Comparison of ENCODE assay signal across 12 mouse cellular contexts in the genomic region with DNA sequence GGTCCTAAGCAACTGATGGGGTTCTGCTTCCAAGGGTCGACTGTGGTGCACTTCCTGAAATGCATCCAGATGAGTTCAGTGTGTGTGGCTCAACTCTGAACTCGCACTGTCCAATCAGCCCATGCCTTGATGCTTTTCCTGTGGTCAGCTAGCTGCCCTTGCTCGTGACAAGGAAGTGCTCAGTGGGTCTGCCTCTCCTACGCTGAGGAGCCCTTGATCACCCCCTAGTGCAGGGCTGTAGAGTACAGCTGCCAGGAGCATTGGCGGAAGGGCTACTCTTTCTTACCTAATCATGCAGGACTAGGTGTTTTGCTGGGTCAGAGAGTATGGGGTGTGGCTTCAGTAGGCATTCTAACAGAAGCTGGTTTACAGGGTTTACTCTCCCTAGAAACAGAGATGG. TPM values are rescaled to one million over a fixed set of nuclear protein-coding genes. Genes with fewer than 3 reads are reported as not detected.
DNase-seq lines count a peak whose midpoint lies in the region; ATAC-seq and TF ChIP-seq lines count a peak whose summit lies in the region.
"Had no signal": no experiment of that assay in that cellular context is flagged by ENCODE, and none has a peak within 500 bp of the region (broad histone marks: within the 10 kb centered on the region; RNA-seq: fewer than 3 reads in every experiment).

No protein-coding gene starts in this region.

- no peak overlapping the region for H3K9ac ChIP-seq in kidney, embryonic 14.5 days (ENCODE audit: low read depth, low read length)
- H3K9ac ChIP-seq in liver, embryonic 13.5 days, result no peak overlapping the region
- H3K9ac ChIP-seq: embryonic facial prominence, embryonic 15.5 days; lung, embryonic 14.5 days had no signal

- no peak for ATAC-seq in kidney, embryonic 14.5 days (ENCODE audit: low FRiP score, low TSS enrichment)
- ATAC-seq in liver, embryonic 13.5 days (ENCODE audit: low read depth), result peak; percentile 35; the same call in 1 of the 2 replicates
- peak; percentile 95 for ATAC-seq in megakaryocyte progenitor cell, adult 5-6 weeks (replicated peaks; ENCODE audit: poor library complexity)

- no peak overlapping the region for H3K27ac ChIP-seq in kidney, adult 2 months (ENCODE audit: insufficient read depth, low read depth, low read length)
- no peak overlapping the region for H3K27ac ChIP-seq in kidney, embryonic 14.5 days (ENCODE audit: low read depth, low read length)
- H3K27ac ChIP-seq in liver, embryonic 13.5 days, result no peak overlapping the region
- H3K27ac ChIP-seq: embryonic facial prominence, embryonic 15.5 days had no signal

- intact Hi-C loops in left cerebral cortex, postnatal 36 days (cut with DNase I), result no loop called here

- 32% methylated on average over 5 of the region's 5 CpGs for WGBS in kidney, adult 2 months
- WGBS in kidney, embryonic 14.5 days, result 37% methylated on average over 5 of the region's 5 CpGs
- WGBS in liver, embryonic 13.5 days (ENCODE audit: insufficient replicate concordance), result 18% methylated on average over 5 of the region's 5 CpGs

- TF ChIP-seq POLR2A in kidney, adult 2 months (IDR thresholded peaks at IDR 0.05; ENCODE audit: low read depth, low read length), result no peak

- H3K4me2 ChIP-seq in kidney, embryonic 14.5 days (replicated peaks; ENCODE audit: low read depth, low read length), result no peak overlapping the region
- no peak overlapping the region for H3K4me2 ChIP-seq in liver, embryonic 13.5 days
- H3K4me2 ChIP-seq: embryonic facial prominence, embryonic 15.5 days; lung, embryonic 14.5 days had no signal

- H3K4me3 ChIP-seq in kidney, adult 2 months (ENCODE audit: insufficient read depth, low read depth, low read length), result no peak overlapping the region
- H3K4me3 ChIP-seq in kidney, embryonic 14.5 days (ENCODE audit: low read length), result no peak overlapping the region
- no peak overlapping the region for H3K4me3 ChIP-seq in liver, embryonic 13.5 days (replicated peaks)
- H3K4me3 ChIP-seq: embryonic facial prominence, embryonic 15.5 days had no signal

- no peaks in the 10 kb centered on the region for H3K27me3 ChIP-seq in kidney, adult 2 months (replicated peaks; ENCODE audit: control insufficient read depth, insufficient read depth, low read length)
- no peaks in the 10 kb centered on the region for H3K27me3 ChIP-seq in kidney, embryonic 14.5 days (ENCODE audit: control insufficient read depth, insufficient read depth, low read length)
- H3K27me3 ChIP-seq in liver, embryonic 13.5 days, result no peaks in the 10 kb centered on the region
- H3K27me3 ChIP-seq: embryonic facial prominence, embryonic 15.5 days had no signal

- DNase-seq in kidney, adult 2 months, result peak; percentile 30
- DNase-seq in R1 (ENCODE audit: low read depth, low spot score), result peak; percentile 28
- no peak for DNase-seq in liver, embryonic 13.5 days
- no peak for DNase-seq in left cerebral cortex, postnatal 36 days (ENCODE audit: low spot score in 2 of 2)
- DNase-seq in frontal cortex, postnatal 10 days (ENCODE audit: low spot score in 2 of 2), result no peak
- no peak for DNase-seq in gastrocnemius, postnatal 25 days
- DNase-seq: lung, embryonic 14.5 days had no signal

- H3K36me3 ChIP-seq in kidney, adult 2 months (ENCODE audit: control insufficient read depth, insufficient read depth, low read length), result no peaks in the 10 kb centered on the region
- H3K36me3 ChIP-seq in kidney, embryonic 14.5 days (ENCODE audit: control insufficient read depth, insufficient read depth, low read length), result no peaks in the 10 kb centered on the region
- 0 out of 2 replicates have a peak, but pooled peaks cover 1% of the 10 kb centered on the region for H3K36me3 ChIP-seq in liver, embryonic 13.5 days
- H3K36me3 ChIP-seq: embryonic facial prominence, embryonic 15.5 days had no signal

- no peaks in the 10 kb centered on the region for H3K4me1 ChIP-seq in kidney, adult 2 months (ENCODE audit: control insufficient read depth, insufficient read depth, low read length)
- no peaks in the 10 kb centered on the region for H3K4me1 ChIP-seq in kidney, embryonic 14.5 days (ENCODE audit: control insufficient read depth, insufficient read depth, low read length)
- H3K4me1 ChIP-seq in liver, embryonic 13.5 days (replicated peaks), result no peaks in the 10 kb centered on the region; the same call in none of the 2 replicates
- H3K4me1 ChIP-seq: embryonic facial prominence, embryonic 15.5 days had no signal

- no peaks in the 10 kb centered on the region for H3K9me3 ChIP-seq in kidney, embryonic 14.5 days (ENCODE audit: control insufficient read depth, low read length)
- no peaks in the 10 kb centered on the region for H3K9me3 ChIP-seq in liver, embryonic 13.5 days (replicated peaks)
- H3K9me3 ChIP-seq: embryonic facial prominence, embryonic 15.5 days had no signal

- peak; percentile 53 for TF ChIP-seq CTCF in kidney, adult 2 months (conservative IDR thresholded peaks at IDR 0.05; ENCODE audit: insufficient read depth, insufficient read length, low read depth, low read length)

RNA-seq across cellular contexts. Expression of a gene that starts 7.7 kb away (rescaled TPM):
- polyA plus RNA-seq in kidney, adult 2 months (2012; rRNA removed), result 0.16 TPM in 2 replicates
- polyA plus RNA-seq in kidney, embryonic 14.5 days (2014; fragmentation: Nextera tagmentation; extraction: Ambion mirVana), result 0.09 TPM in 1 of 2 replicates, not detected in the other
- polyA plus RNA-seq in liver, embryonic 13.5 days (2015; fragmentation: Nextera tagmentation; extraction: Ambion mirVana), result 0.08 and 0.09 TPM in 2 replicates
- 0.05 and 0.15 TPM in 2 replicates for total RNA-seq in megakaryocyte progenitor cell, adult 5-6 weeks (2015)
- 0.14 TPM in 1 of 2 replicates, not detected in the other for total RNA-seq in megakaryocyte progenitor cell, adult 5-6 weeks (2017)
- under 1 TPM; 0.15 to 0.41 TPM for total RNA-seq in left cerebral cortex, postnatal 36 days (2021)
- not detected for total RNA-seq in gastrocnemius, postnatal 25 days (2021)
- total RNA-seq: heart, postnatal 25 days had no signal
- polyA plus RNA-seq: large intestine, adult 2 months; lung, embryonic 14.5 days had no signal

RNA-seq across cellular contexts. Expression of a gene that starts 7.8 kb away (rescaled TPM):
- 198 and 270 TPM in 2 replicates for polyA plus RNA-seq in kidney, adult 2 months (2012; rRNA removed)
- polyA plus RNA-seq in kidney, embryonic 14.5 days (2014; fragmentation: Nextera tagmentation; extraction: Ambion mirVana), result 124 and 187 TPM in 2 replicates
- 105 and 116 TPM in 2 replicates for polyA plus RNA-seq in liver, embryonic 13.5 days (2015; fragmentation: Nextera tagmentation; extraction: Ambion mirVana)
- 121 and 123 TPM in 2 replicates for total RNA-seq in megakaryocyte progenitor cell, adult 5-6 weeks (2015)
- total RNA-seq in megakaryocyte progenitor cell, adult 5-6 weeks (2017), result 107 and 114 TPM in 2 replicates
- 10 to 100 TPM; 49.5 to 53.0 TPM for total RNA-seq in left cerebral cortex, postnatal 36 days (2021)
- 10 to 100 TPM; 72.8 to 87.1 TPM for total RNA-seq in gastrocnemius, postnatal 25 days (2021)

RNA-seq across cellular contexts. Expression of a gene that starts 22.6 kb away (rescaled TPM):
- polyA plus RNA-seq in kidney, adult 2 months (2012; rRNA removed), result 16.0 and 19.2 TPM in 2 replicates
- 37.5 and 49.7 TPM in 2 replicates for polyA plus RNA-seq in kidney, embryonic 14.5 days (2014; fragmentation: Nextera tagmentation; extraction: Ambion mirVana)
- polyA plus RNA-seq in liver, embryonic 13.5 days (2015; fragmentation: Nextera tagmentation; extraction: Ambion mirVana), result 24.8 and 29.7 TPM in 2 replicates
- 24.9 and 25.2 TPM in 2 replicates for total RNA-seq in megakaryocyte progenitor cell, adult 5-6 weeks (2015)
- total RNA-seq in megakaryocyte progenitor cell, adult 5-6 weeks (2017), result 88.4 and 127 TPM in 2 replicates
- 10 to 100 TPM; 48.2 to 68.2 TPM for total RNA-seq in left cerebral cortex, postnatal 36 days (2021)
- total RNA-seq in gastrocnemius, postnatal 25 days (2021), result 10 to 100 TPM; 14.2 to 16.3 TPM

RNA-seq across cellular contexts. Expression of a gene that starts 25.2 kb away (rescaled TPM):
- polyA plus RNA-seq in kidney, adult 2 months (2012; rRNA removed), result 61.0 and 85.2 TPM in 2 replicates
- polyA plus RNA-seq in kidney, embryonic 14.5 days (2014; fragmentation: Nextera tagmentation; extraction: Ambion mirVana), result 48.1 and 51.1 TPM in 2 replicates
- polyA plus RNA-seq in liver, embryonic 13.5 days (2015; fragmentation: Nextera tagmentation; extraction: Ambion mirVana), result 39.7 and 43.6 TPM in 2 replicates
- 72.3 and 90.4 TPM in 2 replicates for total RNA-seq in megakaryocyte progenitor cell, adult 5-6 weeks (2015)
- 51.3 and 73.5 TPM in 2 replicates for total RNA-seq in megakaryocyte progenitor cell, adult 5-6 weeks (2017)
- total RNA-seq in left cerebral cortex, postnatal 36 days (2021), result 100 to 1,000 TPM in 1 of 2 experiments, 10 to 100 TPM in 1; 95.5 to 106 TPM
- total RNA-seq in gastrocnemius, postnatal 25 days (2021), result 10 to 100 TPM; 27.4 to 33.1 TPM

RNA-seq across cellular contexts. Expression of a gene that starts 25.4 kb away (rescaled TPM):
- polyA plus RNA-seq in kidney, adult 2 months (2012; rRNA removed), result 30.0 and 31.4 TPM in 2 replicates
- polyA plus RNA-seq in kidney, embryonic 14.5 days (2014; fragmentation: Nextera tagmentation; extraction: Ambion mirVana), result 40.1 and 46.5 TPM in 2 replicates
- polyA plus RNA-seq in liver, embryonic 13.5 days (2015; fragmentation: Nextera tagmentation; extraction: Ambion mirVana), result 36.6 and 41.6 TPM in 2 replicates
- 55.3 and 55.8 TPM in 2 replicates for total RNA-seq in megakaryocyte progenitor cell, adult 5-6 weeks (2015)
- total RNA-seq in megakaryocyte progenitor cell, adult 5-6 weeks (2017), result 62.8 and 86.7 TPM in 2 replicates
- 10 to 100 TPM; 33.2 to 34.0 TPM for total RNA-seq in left cerebral cortex, postnatal 36 days (2021)
- 10 to 100 TPM; 10.9 to 12.5 TPM for total RNA-seq in gastrocnemius, postnatal 25 days (2021)

Comparison
In these comparisons a context has a peak if more than half of its experiments do, and no peak if none do; other contexts are left out.
1. DNase-seq: peak in kidney, adult 2 months (single experiment) and R1 (single experiment); none in liver, embryonic 13.5 days (single experiment), left cerebral cortex, postnatal 36 days (0 of 2), frontal cortex, postnatal 10 days (0 of 2) and gastrocnemius, postnatal 25 days (single experiment).